Mouse (Mus musculus) 3134 (cell line): ENCODE results near the gene Gm5148.

Experiments
- DNase-seq: peaks from one replicate; pipeline ENCODE4 v3.0.0-alpha.2; 2011; ENCODE audit warnings: low spot score; ENCODE audit not compliant: insufficient read length; ENCODE audit errors: extremely low read depth

The Gm5148 gene

DNA sequence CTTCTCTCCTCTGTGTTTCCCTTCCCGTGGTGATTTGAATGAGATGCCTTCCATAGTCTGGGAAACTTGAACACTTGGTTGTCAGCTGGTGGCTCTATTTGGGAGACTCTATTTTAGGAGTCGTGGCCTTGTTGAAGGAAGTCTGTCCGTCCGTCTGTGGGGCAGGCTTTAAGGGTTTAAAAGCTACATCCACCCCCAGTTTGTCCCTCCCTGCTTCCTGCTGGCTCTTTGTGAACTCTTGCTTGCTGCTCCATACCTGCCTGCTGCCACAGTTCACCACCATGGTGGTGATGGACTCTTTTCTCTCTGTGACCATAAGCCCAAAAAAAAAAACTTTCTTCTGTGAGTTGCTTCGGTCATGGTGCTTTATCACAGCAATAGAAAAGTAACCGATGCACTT is 21.2 kb downstream of the Gm5148 start:
- DNase-seq: no peak

DNA sequence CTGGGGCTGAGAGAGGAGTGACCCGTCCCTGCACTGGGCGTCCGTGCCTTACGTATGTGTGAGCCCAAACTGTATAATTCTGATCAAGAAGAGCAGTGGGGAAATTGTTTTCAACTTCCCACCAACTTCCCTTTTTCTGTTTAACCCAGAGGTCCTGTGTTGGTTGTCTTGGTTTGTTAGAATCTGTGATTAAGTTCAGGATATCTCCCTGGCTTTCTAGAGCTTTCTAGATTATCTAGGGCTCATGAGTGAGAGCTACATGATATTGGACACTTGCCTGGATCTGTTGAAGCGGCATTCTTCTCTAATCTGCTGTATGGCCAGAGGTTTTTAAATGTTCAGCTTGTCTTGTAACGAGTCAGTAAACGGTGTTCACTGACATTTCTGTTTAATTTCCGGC is 30.7 kb downstream of the Gm5148 start:
- DNase-seq: no peak

DNA sequence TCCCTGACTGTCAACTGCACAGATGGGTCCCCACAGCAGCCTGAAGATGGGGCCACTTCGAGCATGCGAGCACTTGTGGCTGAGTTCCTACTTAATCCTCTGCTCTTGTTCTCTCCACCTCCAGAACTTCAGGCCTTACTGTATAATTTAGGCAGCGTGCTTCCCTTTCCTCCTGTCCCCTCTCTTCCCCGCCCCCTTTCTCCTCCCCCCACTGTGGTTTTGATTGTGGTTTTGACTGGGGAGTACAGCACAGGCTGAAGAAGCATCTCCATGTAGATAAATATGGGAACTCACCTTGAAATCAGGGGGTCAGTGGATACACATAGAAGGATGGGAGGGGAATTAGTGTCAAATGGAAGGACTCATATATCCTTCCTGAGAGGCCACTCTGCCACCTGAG is 31.3 kb downstream of the Gm5148 start:
- DNase-seq: no peak

DNA sequence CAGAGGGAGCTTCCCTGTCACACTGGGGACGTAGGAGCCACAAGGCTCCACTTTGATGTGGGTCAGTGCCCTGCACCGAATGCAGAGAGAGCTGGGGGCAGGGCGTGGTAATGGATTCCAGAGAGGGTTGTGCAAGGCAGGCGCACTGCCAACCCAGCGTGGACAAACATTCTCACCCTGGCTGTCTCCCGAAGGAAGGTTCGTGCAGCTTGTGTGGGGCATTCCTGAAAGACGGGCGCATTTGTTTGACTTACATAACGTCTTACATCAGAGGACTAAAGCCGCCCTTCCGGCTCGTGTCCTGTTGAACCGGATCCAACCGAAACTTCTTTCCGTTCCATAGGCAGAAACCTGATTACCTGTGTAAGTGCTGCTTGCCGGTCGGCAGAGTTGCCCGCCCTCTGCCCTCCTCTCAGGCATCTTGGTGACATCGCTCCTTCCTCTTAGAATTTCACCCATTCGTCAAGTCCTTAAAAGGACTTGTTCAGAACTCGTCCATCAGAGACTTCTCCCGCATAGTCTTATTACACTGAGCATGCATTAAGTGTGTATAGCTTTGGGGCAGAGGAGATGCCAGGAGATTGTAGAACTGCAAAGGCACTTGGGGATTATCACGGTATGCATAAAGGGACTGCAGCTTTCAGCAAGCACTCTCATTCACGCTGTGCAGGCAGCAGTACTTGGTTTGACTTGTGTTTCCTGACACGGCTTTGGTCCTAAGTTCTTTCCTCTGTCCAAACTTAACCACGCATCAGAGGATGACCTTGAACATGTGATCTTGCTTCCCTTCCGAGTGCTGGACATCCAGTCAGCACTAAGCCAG is 36.9 kb downstream of the Gm5148 start:
- no peak for DNase-seq

DNA sequence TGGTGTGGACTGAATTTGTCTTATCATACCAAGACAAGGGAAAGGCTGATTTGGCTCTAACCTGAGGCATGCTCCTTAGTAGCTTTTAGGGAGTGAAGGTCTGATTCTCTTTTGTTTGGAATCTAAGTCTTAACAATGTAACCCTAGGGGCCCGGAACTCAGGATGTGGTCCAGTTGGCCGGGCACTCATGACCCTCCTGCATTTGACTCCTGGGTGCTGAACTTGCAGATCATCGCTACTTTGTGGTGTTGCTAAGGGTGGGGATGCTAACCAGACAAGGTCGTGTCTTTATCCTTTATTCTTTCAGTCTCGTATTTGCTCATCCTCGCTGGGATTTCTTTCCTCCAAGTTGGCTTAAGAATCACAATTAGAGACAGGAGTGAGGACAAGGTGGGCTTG is 37.5 kb downstream of the Gm5148 start:
- no peak for DNase-seq

DNA sequence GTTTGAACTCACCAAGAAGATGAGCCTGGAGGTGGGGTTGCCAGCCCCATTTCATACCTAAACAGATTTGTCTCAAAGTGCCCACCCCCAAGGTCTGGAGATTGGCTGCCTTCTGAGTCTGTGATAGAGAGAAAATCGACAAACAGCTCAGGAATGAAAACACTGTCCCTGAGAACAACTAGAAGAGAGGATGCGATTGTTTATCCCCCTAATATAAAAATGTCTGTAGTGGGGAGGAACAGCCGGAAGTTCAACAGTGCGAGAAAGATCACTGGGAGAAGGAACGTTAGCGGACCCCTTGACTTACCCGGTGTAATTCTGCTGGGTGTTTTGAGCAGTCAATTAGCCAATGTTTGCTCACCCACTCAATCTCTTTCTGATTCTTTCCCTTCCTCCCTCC is 38.1 kb downstream of the Gm5148 start:
- no peak for DNase-seq

DNA sequence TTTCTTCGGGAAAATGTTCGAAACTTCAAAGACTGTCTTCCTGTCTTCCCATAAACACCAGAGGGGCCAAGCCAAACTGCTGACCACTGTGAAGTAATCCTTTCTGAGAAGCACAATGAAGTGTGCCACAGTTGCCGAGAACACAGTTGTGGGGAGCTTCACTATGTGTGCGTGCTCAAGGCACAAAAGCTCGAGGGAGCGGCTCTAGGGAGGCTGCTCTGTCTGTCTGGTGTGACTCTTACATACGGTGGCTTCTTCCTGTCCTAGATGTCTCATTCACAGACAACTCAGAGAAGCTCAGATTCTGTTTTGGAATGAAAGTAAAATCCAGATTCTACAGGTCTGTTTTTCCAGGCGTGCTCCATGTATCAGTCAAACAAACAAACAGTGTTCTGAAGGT is 48.0 kb downstream of the Gm5148 start:
- no peak for DNase-seq

DNA sequence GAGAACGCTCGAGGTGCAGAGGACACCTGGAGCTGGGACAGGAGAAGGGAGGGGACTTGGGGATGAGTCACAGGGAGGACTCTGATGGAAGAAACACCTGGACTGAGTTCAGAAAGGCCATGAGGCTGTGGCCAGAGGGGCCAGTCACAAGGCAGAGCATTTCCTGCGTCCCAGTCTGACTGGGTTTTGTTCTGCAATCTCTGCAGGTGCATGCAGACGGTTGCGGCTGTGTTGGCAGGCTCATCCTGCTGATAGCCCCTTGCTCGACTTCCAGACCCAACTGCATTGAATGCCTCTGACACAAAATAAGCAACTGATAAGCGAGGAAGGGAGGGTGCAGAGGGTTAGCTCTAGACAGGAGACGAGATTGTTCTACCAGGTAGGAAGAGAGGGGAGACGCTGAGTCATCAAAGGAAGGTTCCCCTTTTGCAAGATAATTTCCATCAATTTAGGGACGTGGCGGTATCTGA is 49.2 kb downstream of the Gm5148 start:
- DNase-seq: no peak

DNA sequence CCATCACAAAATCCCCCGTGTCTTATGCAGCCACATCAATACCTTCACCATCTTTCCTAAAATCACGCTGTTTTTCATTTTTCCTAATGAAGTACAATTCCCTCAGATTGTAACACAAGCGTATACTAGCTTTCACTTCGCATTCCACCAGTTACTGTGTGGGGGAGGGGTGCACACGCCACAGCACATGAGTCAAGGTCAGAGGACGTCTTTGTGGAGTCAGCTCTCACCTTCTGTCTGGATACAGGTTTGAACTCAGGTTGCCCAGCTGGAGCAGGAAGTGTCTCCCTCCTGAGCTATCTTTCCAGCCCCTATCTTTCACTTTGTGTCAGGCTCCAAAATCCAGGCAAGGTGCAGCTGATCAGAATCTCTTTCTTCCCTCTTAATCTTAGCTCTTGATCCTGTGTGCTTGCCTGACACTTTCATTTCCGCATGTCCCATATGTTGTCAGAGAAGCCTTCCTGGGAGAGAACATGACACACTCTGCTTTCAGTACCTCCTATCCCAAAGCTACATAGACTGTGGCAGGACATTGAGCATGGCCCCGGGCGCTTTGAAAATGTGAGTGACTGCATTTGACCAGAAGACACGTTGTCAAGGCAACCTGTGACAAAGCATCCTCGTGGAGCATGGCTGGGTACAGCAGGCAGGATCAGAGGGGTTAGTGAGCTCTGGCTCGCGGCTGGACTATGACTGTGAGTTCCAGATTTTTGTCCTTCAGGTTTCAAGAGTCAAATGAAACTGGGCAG is 50.6 kb downstream of the Gm5148 start:
- DNase-seq: no peak

DNA sequence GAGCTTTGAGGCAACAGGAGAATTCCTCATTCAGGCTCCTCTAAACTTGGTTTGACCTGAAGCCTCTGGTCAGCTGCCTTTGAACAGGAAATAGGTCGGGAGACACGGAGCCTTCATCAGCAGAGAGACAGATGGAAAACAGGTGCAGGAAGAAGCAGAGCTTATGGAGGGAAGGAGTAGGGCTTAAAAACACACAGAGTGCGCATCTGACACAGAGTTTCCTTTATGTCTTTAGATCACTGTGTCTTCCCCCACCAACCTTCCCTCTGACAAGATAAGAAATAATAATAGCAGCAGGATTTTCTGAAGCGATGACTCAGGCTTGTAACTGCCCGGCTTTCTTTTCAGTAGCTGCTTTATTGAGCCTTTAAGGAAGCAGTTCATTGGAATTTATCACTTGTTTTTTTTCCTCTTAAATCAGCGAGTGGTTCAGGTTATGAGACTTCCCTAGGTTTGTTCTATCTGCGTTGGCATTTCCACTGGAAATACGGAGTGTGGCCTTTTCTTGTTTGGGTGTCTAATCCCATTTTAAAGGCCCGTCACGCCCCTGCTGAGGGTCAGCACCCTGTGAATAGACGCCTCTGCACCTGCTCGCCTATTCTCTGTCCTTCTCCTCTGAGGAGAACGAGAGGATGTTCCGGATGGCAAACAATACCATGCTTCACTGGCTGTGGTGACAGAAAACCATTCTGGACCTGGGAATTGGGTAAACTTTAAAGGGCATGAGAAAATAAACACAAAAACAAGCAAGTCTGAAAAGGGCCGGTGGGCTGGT is 51.8 kb downstream of the Gm5148 start:
- no peak for DNase-seq

DNA sequence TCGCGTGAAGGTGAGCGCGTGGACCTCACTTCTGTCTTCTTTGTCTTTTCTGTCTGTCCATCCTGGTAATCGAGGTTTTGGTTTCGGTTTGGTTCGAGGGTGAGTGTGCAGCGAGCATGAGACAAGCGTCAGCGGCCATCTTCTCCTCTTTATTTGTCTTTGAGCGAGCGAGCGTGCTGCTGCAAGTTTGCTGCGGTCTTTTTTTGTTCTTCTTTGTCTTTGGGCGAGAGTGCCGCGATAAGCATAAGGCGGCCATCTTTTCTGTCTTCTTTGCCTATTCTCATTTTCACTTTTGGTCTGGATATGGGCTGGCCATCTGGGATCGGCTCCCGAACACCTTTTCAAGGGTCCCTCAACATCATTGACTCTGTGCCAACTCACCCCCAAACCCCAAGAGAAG is 55.2 kb downstream of the Gm5148 start:
- DNase-seq: no peak

DNA sequence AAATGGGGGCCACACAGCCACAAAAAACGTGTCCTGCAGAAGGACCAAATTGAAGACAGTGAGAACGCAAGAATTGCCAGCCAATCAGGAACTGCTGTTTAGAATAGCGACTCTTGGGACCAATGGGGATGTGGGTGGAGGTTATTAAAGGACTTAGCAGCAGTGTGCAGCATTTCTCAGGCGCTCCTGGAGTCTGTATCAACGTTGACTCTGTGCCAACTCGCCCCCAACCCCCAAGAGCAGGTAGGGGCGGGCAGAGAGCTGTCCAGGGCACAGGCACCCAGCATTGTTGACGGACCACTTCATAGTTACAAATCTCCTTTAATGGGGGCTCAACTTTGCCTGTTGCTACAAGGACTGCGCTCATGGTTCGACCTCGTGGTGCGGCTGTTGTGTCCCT is 55.6 kb downstream of the Gm5148 start:
- DNase-seq: no peak

DNA sequence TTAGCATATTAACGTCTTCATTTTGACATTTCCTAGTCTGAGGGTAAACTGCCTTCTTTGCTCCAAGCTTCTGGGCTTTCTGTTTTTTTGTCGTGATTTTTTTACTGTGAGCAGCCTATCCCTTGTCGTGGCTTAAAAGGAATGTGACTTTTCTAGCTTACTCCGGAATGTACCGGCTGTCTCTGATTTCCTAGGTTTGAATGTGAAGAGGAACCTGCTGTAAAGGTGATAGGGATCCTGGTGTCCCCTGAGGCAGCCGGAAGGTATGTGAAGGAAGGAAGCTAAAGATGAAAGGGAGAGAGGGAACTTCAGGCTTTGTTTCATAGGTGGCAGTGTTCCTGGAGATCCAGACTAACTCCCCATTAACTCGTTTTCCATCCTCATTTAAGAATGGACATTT is 56.6 kb downstream of the Gm5148 start:
- DNase-seq: no peak

DNA sequence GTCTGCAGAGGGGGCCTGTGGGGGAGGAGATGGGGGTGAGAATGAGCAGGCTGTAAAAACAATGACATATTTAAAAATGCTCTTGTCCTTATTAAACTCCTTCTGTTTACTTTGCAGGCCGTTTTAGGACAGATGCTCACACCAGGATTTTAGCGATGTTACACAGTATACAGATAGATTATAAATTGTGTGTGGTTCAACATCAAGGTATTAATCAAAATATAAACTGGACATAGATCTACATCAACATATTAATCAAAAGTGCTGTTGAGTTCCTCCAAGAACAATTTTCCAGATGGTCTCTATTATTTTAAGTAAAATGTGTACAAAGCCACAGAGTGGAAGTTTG is 57.2 kb downstream of the Gm5148 start:
- DNase-seq: no peak

DNA sequence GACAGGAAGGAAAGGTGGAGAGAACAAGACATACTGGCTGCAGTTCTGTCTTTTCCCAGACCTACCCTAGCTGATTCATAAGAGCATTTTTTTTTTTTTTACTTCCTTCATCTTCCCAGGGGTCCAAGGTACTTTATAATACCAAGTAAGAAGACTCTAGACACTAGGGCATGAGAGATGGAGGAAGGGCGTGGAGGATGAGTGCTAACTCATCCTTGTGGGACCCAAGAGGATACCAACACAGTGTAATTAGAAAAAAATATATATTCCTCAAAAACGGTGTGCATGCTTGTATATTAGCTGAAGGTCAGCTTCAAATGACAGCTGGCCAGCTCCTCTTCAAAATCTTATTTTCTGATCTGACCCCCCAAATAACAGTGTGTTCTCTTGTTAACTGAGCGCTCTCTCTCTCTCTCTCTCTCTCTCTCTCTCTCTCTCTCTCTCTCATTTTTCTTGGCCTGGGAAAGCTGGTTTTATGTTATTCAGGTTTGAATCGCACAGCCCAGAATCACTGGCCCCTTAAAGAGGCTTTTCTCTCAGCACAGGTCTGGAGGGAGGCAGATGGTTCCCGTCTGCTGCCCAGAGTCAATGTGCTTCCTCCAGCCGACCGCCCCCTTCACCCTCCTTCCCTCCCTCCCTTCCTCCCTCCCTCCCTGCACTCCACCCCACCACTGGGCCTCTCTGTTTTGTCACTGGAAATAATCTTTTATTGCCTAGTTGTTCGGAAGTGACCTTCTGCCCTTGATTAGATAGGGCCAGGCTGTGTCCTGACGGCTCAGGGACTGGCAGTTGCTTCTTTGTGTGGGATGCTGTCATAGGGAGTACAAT is 57.8 kb downstream of the Gm5148 start:
- DNase-seq: no peak
